Mouse (Mus musculus) bone marrow, adult 2 months (tissue): ENCODE measurements around the gene Wnt5a.

Experiments used
- CTCF ChIP-seq: fragments of 200-500 bp; IDR thresholded peaks from 2 replicates; pipeline ENCODE4 v1.5.1; 2011; ENCODE audit warnings: low read length, control low read depth; ENCODE audit not compliant: control insufficient read depth, insufficient read depth
- POLR2A ChIP-seq: fragments of 200-500 bp; IDR thresholded peaks from 2 replicates; pipeline ENCODE4 v1.6.1; 2011; ENCODE audit warnings: low read depth, mild to moderate bottlenecking, control low read depth, low read length, borderline replicate concordance; ENCODE audit not compliant: control insufficient read depth

DNA sequence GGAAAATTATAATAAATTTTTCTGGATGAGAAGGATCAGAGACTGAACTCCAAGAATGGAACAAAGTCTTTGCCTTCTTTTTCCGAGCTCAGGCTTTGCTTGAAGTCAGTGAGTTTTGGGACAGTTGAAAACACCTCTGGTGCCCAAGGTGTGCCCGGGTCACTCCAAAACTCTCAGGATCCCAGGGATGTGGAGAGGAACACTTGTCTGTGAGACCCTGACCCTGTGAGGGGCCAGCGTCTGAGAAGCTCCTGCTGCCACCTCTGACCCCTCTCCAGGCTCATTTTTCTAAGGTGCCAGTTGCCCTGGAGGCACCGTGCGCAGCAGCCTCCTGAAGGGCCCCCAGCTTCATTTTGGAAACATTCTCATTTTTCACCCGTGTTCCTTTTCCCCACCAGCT, 10.8 kb downstream of the Wnt5a start:
- TF ChIP-seq POLR2A, result no peak
- TF ChIP-seq CTCF, result no peak
